Mouse (Mus musculus) ES-Bruce4 (cell line): Measurements from ENCODE around the gene Gm49366.

Source experiments
- CTCF ChIP-seq: IDR thresholded peaks from one replicate; pipeline ENCODE4 v1.8.1; 2011; ENCODE audit warnings: low read depth, low read length
- POLR2A ChIP-seq: IDR thresholded peaks from one replicate; pipeline ENCODE4 v1.8.1; 2011; ENCODE audit warnings: low read length; ENCODE audit not compliant: insufficient read depth

- no peak for TF ChIP-seq CTCF
- no peak for TF ChIP-seq POLR2A
Observed at GRCm38 (mm10) chr12:84000418-84000817, 38.3 kb upstream of the Gm49366 start.
